Mouse (Mus musculus) thymus, adult 18-20 months (tissue): ENCODE results near the gene Pzp.

Source experiments
- DNase-seq, 2 experiments: peaks; one replicate each; pipeline ENCODE4 v3.0.0; 2022; ENCODE audit warnings: mixed read lengths in 2 of 2

Gene Pzp

DNA sequence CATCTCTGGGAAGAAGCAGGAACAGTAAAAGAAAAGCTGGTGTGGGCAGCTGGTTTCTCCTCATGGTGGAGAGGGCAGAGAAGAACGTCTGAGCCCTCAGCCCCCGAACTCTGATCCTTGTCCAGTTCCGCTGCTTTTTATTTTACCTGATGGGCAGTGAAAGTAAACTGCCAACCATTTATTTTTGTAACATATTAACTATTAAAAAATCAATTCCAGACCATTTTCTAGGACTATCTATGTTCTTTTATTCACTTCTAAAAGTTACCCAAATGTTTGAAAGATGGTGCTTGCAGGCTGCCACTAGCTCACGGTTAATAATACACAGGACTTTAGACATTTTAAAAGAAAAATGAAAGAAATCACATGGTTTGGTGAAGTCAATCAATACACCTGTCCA is at the start of gene Pzp:
Gene Pzp (minus strand): TSS at position 120 of the 400 bp plus-strand sequence.
- no peak for DNase-seq

DNA sequence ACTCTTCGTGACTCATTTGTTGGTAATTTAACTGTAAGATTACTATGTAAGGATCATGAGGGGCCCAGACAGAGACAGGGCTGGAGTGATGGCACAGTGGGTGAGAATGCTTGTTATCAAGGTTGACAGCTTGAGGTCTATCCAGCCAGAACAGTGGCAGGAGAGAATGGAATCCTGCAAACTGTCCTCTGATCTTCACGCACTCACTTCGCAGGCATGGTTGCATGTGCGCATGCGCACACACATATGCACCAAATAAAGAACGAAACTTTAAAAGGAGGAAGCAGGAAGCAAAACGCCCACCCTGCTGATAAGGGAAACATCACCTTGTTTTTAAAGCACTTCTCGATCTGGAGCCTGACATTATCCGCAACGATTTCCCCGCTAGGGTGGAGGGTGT is 40.1 kb upstream of the Pzp start:
- no peak for DNase-seq

DNA sequence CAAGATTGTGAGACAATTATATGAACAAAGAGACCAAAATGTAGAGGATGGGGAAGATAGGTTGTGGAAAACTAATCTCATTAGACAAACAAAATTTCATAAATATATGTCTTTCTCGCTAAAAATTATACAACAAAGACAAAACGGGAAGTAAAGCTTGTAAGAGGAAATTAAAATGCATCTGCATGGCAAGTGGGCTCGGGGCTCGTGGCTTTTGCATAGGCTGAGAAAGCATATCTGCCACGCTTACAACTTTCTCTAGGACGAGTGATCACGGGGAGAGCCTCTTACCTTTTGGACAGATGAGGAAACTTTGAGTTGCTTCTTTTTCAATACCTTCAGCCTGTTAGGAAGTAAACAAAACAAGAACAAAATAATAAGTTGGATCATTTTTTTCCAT is 27.5 kb upstream of the Pzp start:
- DNase-seq: no peak

DNA sequence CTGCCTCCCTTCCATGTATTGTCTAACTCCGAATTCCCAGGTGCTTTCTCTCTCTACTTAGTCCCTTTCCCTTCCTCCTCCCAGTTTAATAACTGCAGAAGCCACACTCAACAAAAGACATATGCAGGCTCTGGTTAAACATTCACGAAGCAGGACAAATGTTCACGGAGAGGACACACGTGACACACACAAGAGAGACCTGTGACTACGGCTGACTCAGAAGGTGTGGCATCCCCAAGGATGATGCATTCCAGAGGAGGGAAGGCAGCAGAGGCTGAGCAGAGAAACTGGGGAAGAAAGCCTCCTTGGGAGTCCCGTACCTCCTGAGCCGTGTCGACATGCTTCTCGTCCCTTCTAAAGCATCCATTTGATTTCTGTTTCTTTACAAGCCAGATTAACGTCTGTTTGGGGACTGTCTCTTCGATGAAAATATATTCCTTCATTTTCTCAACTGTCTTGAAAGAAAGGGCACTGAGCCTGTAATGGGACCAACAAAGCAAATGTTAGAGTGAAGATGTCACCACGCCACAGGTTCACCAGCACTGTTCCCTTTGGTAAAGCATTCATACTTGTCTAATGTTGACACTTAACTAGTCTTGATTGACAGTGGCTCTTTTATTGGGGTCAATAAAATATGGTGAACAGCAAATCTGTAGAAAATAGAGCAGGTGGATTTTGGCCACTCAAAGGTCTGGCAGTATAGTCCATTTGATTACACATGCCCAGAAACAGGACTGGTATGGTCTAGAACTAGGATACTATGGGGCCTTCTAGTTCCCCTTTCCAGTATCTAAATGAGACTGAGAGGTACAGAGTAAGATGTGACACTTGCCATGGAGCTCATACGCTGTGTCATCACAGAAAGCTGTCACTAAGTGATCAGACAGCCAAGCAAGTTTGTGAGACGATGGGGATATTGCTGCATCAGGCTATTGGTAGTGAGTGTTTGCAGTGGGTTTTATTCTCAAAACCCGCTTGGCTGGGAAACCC is 23.2 kb upstream of the Pzp start:
- no peak for DNase-seq

DNA sequence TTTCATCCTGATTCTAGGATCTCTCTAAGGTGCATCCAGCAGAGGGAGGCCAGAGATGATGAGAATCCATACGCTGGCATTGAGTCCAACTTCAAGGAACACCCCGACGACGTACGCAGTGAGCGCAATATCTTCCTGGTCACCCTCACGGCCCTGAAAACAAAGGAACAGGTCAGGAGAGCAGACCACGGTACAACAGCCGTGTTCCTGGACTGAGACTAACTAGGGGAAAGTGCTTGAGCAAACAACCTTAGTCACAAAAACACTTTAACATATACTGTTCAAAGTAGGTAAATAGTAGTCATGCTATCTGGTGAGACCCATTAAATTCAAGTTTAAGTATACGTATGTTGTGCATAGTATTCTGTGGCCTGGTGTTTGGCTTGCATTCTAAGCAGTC is 22.0 kb upstream of the Pzp start:
- DNase-seq: no peak

DNA sequence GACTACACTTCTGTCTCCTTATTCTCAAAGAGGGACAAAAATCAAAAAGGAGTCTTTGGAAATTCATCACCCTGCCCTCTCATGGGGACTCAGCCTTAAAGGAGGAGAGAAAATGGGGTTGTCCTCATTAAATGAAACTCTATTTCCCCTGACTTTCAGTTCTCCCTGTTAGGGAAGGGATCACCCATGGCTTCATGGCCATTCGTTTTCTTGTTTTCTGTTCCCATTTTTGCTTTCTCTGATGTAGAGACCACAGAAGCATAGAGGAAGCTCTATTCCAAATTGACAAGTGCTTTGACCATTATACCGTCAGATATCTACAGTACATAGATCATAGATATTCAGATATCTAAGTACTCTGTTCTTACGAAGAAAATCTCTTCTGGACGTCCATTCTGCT is 18.9 kb upstream of the Pzp start:
- DNase-seq: no peak

DNA sequence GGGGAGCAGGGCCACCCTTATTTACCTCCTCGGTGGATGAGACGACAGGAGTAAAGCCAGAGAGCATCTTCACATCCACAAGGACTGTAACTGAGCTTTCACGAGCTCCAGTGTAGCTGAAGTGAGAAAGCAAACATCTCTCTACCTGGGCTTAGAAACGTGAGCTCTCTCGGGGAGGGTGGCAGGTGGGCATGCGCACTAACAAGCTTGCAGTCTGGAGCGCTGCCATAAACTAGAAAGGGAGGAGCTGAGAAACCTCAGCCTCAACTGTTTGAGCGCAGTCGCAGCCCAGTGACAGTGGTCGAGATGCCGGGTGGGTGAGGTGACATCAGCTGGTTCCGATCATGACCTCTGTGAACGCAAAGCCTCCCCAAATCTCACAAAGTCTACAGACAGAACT is 16.7 kb upstream of the Pzp start:
- DNase-seq: no peak

DNA sequence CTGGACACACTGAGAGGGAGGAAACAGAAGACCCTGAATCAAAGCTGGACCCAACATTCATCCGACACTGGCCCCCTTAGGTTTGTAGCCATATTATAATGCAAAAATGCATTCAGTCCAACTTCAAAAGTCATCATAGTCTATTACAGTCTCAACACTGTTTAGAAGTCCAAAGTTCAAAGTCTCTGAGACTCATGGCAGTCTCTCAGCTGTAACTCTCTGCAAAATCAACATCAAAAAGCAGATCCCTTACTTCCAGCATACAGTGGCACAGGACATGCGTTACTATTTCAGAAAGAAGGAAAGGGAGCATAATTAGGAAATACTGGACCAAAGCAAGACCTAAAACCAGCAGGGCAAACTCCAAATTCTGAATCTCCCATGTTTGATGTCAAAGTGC is 8.7 kb upstream of the Pzp start:
- DNase-seq: no peak

DNA sequence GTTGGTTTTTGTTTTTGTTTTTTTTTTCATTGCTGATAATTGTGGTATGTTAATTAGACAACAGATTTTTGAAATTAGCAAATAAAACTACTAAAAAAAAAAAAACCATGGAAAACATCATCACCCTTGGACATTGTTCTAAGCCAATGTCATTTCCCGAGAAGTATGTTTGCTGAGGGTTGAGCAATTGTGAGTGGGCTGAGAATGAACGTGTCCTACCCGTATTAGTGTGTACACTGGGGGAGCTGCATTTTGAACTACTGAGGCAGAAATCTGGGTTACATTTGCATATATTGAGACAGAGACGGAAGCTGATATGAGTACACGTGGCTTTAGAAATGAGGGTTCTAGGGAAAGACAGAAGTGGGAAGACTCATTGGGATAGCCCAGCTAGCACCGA is 6.8 kb upstream of the Pzp start:
- DNase-seq: no peak

DNA sequence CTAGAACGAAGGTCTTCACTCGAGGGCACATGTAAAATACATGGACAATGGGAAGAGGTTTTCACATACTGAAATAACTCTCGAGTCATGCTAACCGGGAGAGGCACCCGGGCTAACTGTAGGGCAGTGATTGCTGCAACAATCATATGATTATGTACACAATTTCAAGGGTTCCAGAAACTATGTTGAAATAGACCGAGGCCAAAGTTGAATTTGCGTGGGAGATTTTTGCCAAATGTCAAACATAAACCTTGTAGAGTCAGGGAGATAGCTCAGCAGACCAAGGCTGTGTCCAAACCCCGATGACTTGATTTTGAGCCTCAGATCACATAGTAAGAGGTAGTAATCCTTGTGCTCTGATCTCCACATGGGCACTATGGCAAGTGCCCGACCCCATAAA is 6.2 kb upstream of the Pzp start:
- DNase-seq: no peak

DNA sequence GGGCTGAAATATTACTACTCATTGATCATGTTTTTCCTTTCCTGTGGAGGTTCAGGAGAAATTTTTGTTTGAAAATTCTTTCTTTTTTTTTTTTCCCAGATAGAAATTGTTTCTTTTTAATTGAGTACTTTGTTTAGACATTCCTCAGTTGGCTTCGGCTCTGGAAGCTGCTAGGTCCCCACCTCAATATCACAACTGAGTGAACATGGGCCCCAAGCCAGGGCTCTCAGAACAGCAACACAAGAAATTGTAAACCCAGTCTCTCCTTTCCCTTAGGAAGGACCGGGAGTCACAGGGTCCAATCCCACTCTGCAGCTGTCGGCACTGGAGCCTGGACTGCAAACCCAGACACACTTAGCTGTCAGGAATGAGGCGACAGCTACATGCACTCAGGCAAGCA is 2.0 kb upstream of the Pzp start:
- no peak for DNase-seq

DNA sequence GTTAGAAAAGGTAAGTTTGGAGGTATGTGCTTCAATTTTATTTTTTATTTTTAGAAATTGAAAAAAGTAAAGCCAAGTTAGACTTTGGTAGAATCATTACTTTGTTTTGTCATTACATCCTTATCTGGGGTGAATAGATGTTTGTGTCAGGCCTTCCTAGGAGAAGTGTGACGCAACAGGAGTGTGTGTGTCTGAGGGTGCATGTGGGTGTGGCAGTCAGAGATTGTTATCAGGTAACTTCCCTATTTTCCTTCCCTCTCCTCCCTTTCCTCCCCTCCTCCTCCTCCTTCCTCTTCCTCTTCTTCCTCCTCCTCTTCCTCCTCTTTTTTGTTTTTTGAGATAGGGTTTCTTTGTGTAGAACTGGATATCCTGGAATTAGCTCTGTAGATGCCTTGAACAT is 590 bp upstream of the Pzp start:
- no peak for DNase-seq

DNA sequence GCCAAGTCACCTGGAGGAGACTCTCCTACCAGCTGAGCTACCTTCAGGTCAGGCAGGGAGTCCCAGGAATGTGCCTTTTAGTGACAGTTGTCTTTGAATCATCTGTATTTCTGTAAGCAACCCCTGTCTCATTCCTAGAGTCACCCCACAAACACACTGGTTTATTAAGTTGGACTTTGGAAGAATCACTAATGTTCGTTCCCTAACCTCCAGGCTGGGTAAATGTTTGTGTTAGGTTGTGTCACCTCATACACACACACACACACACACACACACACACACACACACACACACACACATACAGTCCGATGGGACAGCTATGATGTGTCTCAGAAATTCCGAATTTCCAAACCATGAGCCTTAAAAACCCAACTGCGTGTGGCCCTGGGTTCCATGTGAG is 719 bp downstream of the Pzp start:
- no peak for DNase-seq

DNA sequence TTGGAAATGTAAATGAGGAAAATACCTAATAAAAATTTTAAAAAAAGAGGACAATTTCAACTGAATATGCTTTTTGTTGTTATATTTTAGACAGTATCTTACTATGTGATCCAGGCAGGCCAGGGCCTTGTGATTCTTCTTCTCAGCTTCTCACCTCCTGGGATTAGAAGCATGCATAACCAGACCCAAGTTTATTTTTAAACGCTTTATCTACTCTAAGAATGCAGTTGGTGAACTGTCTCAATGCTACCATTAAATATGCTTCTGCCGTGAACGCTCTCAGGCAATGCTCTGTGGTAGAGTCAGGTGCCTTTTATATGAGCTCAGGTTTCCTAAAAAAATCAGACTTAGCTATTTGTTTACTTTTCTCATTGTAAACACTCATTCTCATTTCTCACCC is 3.2 kb downstream of the Pzp start:
- DNase-seq: no peak

DNA sequence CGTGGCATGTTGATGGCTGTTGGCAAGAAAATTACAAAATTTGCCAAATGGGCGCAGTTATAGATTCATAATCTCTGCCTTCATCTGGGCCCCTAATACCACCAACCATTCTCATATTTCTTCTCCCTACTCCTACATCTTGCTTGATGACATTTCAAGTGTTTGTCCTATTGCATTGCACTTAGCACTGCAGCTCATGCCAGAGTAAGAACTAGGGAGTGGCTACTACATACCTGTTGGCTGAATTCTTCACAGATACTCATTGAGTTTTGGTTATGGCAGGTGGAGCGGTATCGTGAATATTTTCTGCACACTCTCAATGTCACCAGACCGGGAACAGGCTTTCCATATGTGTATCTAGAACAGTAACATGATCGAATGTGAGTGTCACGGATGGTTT is 7.4 kb downstream of the Pzp start:
- DNase-seq: no peak

DNA sequence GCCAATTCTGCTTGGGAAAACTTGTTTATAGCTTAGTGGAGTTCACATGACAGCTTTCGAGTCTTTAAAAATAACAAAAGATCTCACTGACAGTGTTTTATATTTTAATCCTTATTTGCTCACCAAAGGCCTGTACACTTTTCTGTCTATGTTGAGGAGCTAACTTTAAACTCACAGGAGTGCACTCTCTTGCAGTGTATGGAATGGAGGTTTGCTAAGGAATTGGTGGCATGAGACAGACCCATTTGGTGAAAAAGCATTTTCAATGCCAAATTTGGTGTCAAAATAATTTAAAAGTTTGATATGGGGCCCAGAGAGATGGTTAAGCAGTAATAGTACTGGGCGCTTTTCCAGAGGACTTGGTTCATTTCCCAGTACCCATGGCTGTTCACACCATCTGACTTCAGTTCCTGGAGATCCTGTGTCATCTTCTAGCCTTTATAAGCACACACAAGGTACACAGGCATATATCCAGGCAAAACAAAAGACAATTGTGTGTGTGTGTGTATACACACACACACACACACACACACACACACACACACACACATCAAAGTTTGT is 20.8 kb downstream of the Pzp start:
- no peak for DNase-seq

DNA sequence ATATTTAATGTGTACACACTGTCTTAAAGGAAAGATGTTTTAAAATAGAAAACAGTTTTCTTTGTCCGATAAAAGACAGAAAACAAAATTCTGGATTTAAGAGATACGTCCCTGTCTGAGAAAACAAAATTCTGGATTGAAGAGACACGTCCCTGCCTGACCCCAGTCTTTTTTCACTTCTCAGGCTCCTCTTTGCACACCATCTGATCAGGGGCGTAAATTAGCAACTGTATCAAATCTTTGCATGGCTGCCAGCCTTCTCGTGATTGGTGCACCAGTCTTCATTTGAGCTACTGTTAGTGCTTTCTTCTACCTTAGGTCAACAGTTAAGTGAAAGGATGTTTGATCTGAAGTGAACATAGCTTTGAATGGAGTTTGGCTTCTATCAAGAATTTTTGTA is 21.8 kb downstream of the Pzp start:
- DNase-seq: no peak

DNA sequence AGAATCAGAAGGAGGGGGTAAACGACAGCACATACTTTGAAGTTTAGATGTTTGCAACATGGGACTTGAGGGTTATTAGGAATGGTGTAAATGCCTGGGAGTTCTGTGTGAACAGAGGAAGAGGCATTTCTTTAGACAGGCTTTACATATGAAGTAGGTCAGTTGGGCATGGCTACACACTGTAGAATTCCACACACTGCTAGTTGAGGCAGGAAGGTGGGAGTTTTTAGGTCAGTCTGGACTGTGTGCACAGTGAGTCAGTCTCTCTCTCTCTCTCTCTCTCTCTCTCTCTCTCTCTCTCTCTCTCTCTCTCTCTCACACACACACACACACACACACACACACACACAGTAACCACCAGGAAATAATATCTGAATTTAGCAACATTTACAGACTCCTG is 31.2 kb downstream of the Pzp start:
- no peak for DNase-seq

DNA sequence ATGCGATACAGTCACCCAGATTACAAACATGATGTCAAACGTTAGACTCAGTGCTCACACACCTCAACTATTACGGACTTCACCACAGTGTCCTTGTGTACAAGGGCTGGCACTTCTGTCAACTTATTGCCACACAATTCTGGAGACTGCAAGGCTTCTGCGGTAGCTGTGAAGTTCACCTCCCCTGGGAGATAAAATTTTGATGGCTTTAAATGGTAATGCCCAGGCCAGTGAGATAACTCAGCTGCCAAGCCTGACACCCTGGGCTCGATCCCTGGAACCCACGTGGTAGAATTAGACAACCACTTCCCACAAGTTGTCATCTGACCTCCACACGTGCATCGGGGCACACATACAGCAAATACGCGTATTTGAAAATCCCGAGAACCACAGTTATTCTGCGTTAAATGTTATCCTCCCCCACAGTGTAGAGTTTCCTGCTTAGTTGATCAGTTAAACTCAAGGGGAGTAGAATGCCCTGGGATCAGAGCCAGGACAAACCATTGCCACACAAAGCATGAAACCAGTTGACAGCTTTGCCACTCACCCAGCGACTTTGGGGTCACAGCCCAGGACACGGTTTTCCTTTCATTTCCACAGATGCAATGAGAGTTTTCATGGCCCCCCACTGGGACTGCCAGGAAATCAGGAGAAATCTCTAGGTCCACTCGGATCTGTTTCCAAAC is 31.7 kb downstream of the Pzp start:
- no peak for DNase-seq

DNA sequence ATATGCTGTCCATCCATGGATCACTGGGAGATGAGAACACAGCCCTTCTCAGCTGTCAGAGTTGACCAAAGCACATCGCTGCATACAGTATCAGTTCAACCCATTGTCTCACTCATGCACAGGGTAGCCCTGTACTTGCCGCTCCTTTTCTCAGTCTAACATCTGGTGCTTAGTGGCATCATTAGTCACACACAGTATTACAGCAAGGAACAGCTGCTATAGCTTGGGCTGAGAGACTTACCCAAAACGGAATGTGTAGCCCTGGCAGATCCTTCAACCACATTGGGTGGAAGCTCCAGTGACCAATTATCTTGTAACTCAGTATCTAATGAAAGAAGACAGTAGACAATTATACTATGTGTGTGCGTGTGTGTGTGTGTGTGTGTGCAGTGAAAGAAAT is 34.6 kb downstream of the Pzp start:
- no peak for DNase-seq

DNA sequence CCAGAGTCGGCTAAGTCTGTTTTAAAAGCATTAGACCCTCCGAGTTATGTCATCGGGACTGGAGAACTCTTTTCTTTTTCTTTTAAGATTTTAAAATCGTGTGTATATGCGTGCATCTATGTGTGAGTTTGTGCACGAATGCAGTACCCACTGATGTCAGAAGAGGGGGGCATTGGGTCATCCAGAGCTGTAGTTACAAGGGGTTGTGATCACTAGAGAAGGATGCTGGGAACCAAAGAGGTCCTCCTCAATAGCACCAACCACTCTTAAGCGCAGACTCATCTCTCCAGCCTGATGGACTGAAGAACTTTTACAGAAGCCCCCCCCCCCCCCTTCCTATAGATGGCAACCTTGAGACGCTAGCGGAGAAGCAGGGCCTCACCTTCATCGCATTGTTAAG is 36.4 kb downstream of the Pzp start:
- no peak for DNase-seq

DNA sequence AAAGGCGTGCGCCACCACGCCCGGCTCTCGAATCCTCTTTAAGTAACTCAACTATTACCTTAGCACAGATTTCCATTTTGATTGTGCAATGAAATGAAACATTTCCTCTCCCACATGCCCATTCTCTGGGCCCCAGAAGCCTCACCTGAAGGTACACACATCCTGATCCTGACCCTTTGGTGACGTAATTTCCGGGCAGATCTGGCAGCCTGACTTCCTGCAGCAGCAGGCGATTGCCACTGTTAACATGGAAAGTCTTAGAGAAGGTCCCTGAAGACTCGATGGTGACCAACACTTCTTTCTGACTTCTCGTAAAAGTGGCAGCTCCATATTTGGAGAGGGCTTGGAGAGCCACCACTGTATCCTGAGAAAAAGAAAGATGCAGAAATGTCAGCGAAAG is 38.8 kb downstream of the Pzp start:
- no peak for DNase-seq

DNA sequence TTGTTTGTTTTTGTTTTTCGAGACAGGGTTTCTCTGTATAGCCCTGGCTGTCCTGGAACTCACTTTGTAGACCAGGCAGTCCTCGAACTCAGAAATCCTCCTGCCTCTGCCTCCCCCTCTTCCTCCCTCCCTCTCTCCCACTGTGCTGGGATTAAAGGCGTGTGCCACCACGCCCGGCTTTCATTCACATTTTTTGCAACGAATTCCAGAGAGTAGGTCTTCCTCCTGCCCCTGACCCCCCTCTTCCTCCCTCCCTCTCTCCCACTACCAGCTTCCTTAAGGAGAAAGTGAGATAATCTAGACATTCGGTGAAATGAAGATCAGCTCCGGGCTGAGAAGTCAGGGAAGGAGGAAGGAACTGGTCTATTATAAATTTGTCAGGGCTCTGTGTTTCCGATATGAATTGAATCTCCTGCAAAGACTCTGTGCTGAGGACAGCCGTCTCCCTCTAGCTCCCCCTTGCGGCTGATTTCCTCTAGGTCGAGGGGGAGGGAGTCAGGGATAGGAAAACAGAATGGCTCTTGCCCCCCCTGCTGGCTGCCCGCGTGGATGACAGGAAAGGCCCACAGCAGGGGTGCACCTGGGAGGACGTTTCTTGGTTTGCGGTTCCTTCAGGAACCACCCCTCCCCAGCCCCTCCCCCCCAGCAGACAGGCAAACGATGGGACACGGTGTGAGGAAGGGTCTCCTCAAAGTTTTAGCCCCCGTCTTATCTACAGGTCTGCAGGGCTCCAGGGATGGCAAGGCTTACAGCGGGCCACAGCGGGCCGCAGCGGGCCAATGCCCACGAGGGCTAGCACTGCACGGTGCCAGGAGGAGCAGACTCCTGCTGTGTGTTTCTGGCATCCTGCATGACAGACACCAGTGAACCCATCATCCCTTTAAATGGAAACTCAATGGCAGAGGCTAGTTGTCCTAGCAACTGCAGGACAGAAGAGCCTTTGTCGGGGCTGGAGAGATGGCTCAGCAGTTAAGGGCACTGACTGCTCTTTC is 46.8 kb downstream of the Pzp start:
- peak; percentile 81 to 85 for DNase-seq
